ENCODE assay signal across 23 mouse cellular contexts in genomic region chr2:172552666-172553065, GRCm38 (mm10). TPM values are rescaled to one million over a fixed set of nuclear protein-coding genes. Genes with fewer than 3 reads are reported as not detected.
DNase-seq lines count a peak whose midpoint lies in the region; ATAC-seq and TF ChIP-seq lines count a peak whose summit lies in the region.
"Had no signal": no experiment of that assay in that cellular context is flagged by ENCODE, and none has a peak within 500 bp of the region (broad histone marks: within the 10 kb centered on the region; RNA-seq: fewer than 3 reads in every experiment).

No protein-coding gene starts in this region.

- ATAC-seq in embryonic facial prominence, embryonic 14.5 days (ENCODE audit: low read depth), result no peak
- no peak for ATAC-seq in forebrain, embryonic 15.5 days (replicated peaks)
- ATAC-seq: liver, postnatal 0 days had no signal

- TF ChIP-seq CTCF in brain, embryonic 14.5 days (IDR thresholded peaks at IDR 0.05; ENCODE audit: borderline replicate concordance, extremely low read depth, insufficient read depth, insufficient read length), result no peak

- no peak overlapping the region for H3K27ac ChIP-seq in embryonic facial prominence, embryonic 14.5 days (replicated peaks; ENCODE audit: low read depth, low read length)
- H3K27ac ChIP-seq in forebrain, embryonic 15.5 days (replicated peaks), result no peak overlapping the region
- H3K27ac ChIP-seq: heart, embryonic 13.5 days; left cerebral cortex, adult 2 months; neural tube, embryonic 12.5 days; stomach, embryonic 15.5 days had no signal

- peak overlapping the region; percentile 50; the same call in 1 of the 2 replicates for H3K4me3 ChIP-seq in embryonic facial prominence, embryonic 14.5 days (ENCODE audit: low read depth, low read length)
- H3K4me3 ChIP-seq in forebrain, embryonic 15.5 days, result peak overlapping the region; percentile 45
- H3K4me3 ChIP-seq: heart, embryonic 13.5 days; left cerebral cortex, adult 2 months; neural tube, embryonic 12.5 days; stomach, embryonic 15.5 days had no signal

- H3K4me1 ChIP-seq in embryonic facial prominence, embryonic 14.5 days (ENCODE audit: control insufficient read depth, insufficient read depth, low read length), result peaks cover 29% of the 10 kb centered on the region
- H3K4me1 ChIP-seq in forebrain, embryonic 15.5 days, result peaks cover 65% of the 10 kb centered on the region

- WGBS in embryonic facial prominence, embryonic 14.5 days, result 10% methylated on average over 6 of the region's 6 CpGs
- 4% methylated on average over 6 of the region's 6 CpGs for WGBS in forebrain, embryonic 15.5 days

- no peaks in the 10 kb centered on the region for H3K36me3 ChIP-seq in embryonic facial prominence, embryonic 14.5 days (ENCODE audit: control insufficient read depth, insufficient read depth, low read length)
- no peaks in the 10 kb centered on the region for H3K36me3 ChIP-seq in forebrain, embryonic 15.5 days
- H3K36me3 ChIP-seq: heart, embryonic 13.5 days; neural tube, embryonic 12.5 days; stomach, embryonic 15.5 days had no signal

- TF ChIP-seq POLR2A in brain, embryonic 14.5 days (IDR thresholded peaks at IDR 0.05; ENCODE audit: borderline replicate concordance, extremely low read depth, insufficient read depth, insufficient read length, poor library complexity, severe bottlenecking), result no peak

- peak; percentile 59 for DNase-seq in embryo, embryonic 10.5 days (ENCODE audit: low spot score)
- DNase-seq in embryo, embryonic 10 days (ENCODE audit: low spot score), result no peak
- DNase-seq in brain, embryonic 14.5 days (ENCODE audit: low read depth), result peak; percentile 77
- DNase-seq in embryonic facial prominence, embryonic 14.5 days (ENCODE audit: low spot score), result no peak
- no peak for DNase-seq in right cerebral cortex, adult 2 months (ENCODE audit: low spot score in 2 of 2)
- DNase-seq in layer of hippocampus, adult 9-11 months, result no peak
- no peak for DNase-seq in layer of hippocampus, adult 18-20 months (ENCODE audit: low spot score in 2 of 2)
- DNase-seq: adrenal gland, postnatal 10 days; gastrocnemius, postnatal 14 days; heart, adult 18-20 months; heart, postnatal 36 days; kidney, adult 18-20 months; kidney, postnatal 10 days; left cerebral cortex, postnatal 4 days; liver, postnatal 0 days; right cerebral cortex, postnatal 14 days; spleen, adult 18-20 months had no signal

- peak overlapping the region; percentile 74 for H3K4me2 ChIP-seq in embryonic facial prominence, embryonic 14.5 days (ENCODE audit: low read depth, low read length)
- H3K4me2 ChIP-seq in forebrain, embryonic 15.5 days (replicated peaks), result peak overlapping the region; percentile 66
- H3K4me2 ChIP-seq: heart, embryonic 13.5 days; neural tube, embryonic 12.5 days; stomach, embryonic 15.5 days had no signal

- peaks cover 70% of the 10 kb centered on the region for H3K27me3 ChIP-seq in embryonic facial prominence, embryonic 14.5 days (replicated peaks; ENCODE audit: control insufficient read depth, insufficient read depth, low read length)
- H3K27me3 ChIP-seq in forebrain, embryonic 15.5 days, result peaks cover 52% of the 10 kb centered on the region

- H3K9me3 ChIP-seq in embryonic facial prominence, embryonic 14.5 days (ENCODE audit: control insufficient read depth, low read length), result no peaks in the 10 kb centered on the region
- no peaks in the 10 kb centered on the region for H3K9me3 ChIP-seq in forebrain, embryonic 15.5 days
- H3K9me3 ChIP-seq: heart, embryonic 13.5 days; neural tube, embryonic 12.5 days; stomach, embryonic 15.5 days had no signal

- no peak overlapping the region for H3K9ac ChIP-seq in embryonic facial prominence, embryonic 14.5 days (ENCODE audit: low read depth, low read length)
- peak overlapping the region; percentile 52 for H3K9ac ChIP-seq in forebrain, embryonic 15.5 days (replicated peaks)
- H3K9ac ChIP-seq: heart, embryonic 13.5 days; liver, postnatal 0 days; neural tube, embryonic 12.5 days; stomach, embryonic 15.5 days had no signal

RNA-seq across cellular contexts. Expression of gene Tfap2c, which starts 3.3 kb away (rescaled TPM):
- polyA plus RNA-seq in brain, embryonic 14.5 days (2012; rRNA removed), result 5.2 and 15.7 TPM in 2 replicates
- polyA plus RNA-seq in embryonic facial prominence, embryonic 14.5 days (2014; fragmentation: Nextera tagmentation; extraction: Ambion mirVana), result 8.9 and 9.8 TPM in 2 replicates
- polyA plus RNA-seq in forebrain, embryonic 15.5 days (2015; fragmentation: Nextera tagmentation; extraction: Ambion mirVana), result 25.6 and 30.2 TPM in 2 replicates
- not detected for total RNA-seq in layer of hippocampus, adult 18-20 months (2021)
- total RNA-seq: adrenal gland, postnatal 10 days; gastrocnemius, postnatal 14 days; heart, adult 18-20 months; heart, postnatal 36 days; liver, adult 2 months had no signal
- polyA plus RNA-seq: liver, adult 2 months; liver, postnatal 0 days had no signal

Comparison
In these comparisons a context has a peak if more than half of its experiments do, and no peak if none do; other contexts are left out.
1. DNase-seq: peak in embryo, embryonic 10.5 days (single experiment) and brain, embryonic 14.5 days (single experiment); none in embryo, embryonic 10 days (single experiment), embryonic facial prominence, embryonic 14.5 days (single experiment), right cerebral cortex, adult 2 months (0 of 2), layer of hippocampus, adult 9-11 months (single experiment) and layer of hippocampus, adult 18-20 months (0 of 2).